Mouse (Mus musculus) hindlimb bud, embryonic 11.5 days (tissue): ENCODE measurements around the gene Tspoap1.

Experiments used
- DNase-seq: peaks from one replicate; pipeline ENCODE4 v3.0.0-alpha.2; 2012; ENCODE audit warnings: low read depth, low spot score; ENCODE audit errors: extremely low spot score

The Tspoap1 gene

DNA sequence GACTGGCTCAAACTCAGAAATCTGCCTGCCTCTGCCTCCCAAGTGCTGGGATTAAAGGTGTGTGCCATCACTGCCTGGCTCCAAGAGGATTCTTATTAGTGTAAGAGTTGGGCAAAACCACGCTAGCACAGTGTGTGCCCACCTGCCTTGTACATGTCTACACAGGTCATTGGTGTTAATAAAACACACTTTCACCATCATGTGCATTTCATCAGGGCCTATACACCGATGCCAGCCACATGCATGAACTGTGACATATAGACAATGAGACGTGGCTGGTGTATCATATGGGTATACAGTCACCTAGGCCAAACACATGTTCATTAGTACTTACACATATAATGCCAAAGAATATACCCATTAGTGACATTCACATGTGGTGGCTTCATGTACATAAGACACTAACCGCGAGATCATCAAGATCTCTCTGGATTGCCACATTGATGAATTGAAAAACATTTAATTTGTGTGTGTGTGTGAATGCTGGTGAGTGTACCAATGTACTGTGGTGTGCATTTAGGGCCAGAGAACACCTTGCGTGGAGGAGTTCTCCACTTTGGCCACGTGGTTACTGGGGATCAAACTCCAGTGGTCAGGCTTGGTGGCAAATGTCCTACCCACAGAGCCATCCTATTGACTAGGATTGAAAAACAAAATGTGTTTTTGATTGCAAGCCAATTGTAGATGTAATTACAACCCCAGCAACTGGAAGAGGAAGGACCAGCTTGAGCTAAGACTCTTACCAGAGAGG, 2.0 kb upstream of the Tspoap1 start:
- no peak for DNase-seq

GRCm38 (mm10) chr11:87758957-87759608, 1.3 kb upstream of the Tspoap1 start:
- DNase-seq = no peak

DNA sequence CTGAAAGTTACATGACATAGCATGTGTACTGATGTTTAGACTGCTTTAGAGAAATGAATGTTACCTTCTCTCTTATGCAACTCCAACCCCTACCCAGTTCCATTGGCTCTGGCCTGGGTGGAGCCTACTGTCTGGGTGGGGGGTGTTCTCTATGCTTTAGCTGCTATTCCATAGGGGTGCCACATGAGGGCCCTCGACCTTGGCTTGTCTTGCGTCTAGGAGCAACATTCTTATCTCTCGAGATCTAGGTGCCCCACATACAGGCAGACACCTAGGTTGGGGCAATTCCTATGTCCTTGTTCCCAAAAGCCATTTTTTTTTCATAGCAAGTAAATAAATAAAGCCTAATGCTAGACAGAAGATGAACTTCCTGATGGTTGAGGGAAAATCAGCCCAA, 734 bp upstream of the Tspoap1 start:
- DNase-seq = no peak

DNA sequence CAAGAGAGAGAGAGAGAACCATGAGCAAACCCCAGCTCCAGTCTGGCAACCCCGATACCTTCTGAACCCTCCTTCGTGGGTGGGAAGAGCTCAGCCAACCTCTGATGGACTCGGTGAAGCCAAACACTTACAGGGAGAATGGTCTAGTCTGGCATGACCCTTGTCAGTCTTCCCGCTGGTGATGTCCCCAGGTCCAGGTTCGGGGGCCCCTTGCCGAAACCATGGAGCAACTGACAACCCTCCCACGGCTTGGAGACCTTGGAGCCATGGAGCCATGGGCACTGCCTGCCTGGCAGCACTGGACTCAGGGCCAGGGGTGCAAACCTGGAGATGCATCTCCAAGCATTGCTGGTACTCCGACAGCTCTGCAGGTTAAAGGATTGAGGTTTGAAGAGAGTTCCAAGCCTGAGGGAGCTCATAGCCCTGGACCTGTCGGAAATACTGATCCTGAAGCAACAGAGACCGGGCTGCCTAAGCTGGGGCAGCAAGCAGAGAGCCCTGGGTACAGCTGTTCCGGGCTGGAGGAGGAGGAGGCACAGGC, 910 bp downstream of the Tspoap1 start:
- DNase-seq = no peak

- no peak for DNase-seq
These were observed 1.7 kb downstream of the Tspoap1 start for GRCm38 (mm10) chr11:87761806-87762701.

DNA sequence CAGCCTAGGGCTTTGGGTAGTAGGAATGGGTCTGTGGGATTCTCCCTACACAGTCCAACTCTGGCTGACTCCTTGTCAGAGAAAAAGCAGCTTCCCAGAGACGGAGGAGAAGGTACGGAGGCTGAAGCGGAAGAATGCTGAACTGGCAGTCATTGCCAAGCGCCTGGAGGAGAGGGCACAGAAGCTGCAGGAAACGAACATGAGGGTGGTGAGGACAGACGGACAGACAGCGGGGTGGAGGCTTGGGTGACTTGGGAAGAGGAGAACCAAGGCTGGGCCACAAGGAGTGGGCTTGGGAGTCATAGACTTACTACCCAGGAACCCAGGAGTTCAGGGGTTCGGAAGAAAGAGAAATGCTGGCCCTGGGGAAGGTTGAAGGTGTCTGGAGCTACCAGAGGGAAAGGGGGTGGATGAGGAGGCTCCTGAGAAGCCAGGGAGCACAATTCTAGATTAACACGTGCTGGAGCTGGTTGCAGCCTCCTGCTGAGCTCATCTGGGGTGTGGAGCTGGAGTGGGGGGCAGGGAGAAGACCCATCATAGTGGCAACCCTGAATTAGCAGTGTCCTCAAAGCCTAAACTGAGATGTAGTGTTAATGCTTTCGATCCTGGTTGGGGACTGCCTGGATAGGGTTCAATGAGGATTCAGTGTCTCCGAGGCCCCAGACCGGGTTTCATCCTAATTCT, 2.5 kb downstream of the Tspoap1 start:
- no peak for DNase-seq

- no peak for DNase-seq
These were observed 3.2 kb downstream of the Tspoap1 start for GRCm38 (mm10) chr11:87763511-87763987.

DNA sequence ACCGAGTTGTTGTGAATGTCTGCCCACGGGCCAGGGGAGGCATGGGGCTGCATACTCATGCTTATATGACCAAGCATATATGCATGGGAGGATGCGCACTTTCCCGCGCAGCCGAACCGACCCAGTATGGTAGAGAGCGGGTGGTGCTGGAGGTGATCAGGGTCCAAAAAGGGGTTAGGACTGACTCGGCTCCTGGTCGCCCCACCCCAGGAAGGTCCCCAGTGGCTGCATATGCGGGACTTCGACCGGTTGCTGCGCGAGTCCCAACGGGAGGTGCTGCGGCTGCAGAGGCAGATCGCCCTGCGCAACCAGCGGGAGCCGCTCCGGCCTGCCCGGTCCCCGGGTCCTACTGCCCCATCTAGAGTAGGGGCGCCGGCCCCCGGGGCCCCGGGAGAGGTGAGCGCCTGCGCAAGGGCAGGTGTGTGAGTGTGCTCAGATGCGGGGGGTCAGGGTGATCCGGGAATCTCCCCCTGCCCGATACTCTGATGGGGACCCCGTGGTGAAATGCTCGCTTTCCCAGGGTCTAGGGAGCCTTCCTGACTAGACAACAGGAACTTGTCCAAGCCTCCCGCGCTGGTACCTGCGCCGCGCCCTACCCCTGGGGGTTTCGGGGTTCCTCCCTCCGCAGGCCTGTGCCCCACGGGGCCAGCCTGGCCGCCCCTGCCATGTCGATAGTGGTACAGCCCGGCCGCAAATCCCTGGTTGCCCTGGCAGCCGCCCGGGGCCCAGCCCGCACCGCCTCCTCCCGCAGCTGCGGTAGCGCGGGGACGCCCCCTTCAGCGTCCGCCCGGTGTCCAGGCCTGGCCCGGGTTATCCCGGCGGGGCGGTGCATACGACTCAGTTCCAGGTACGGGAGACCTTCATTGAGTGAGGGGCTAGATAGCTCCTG, 3.9 kb downstream of the Tspoap1 start:
- no peak for DNase-seq

DNA sequence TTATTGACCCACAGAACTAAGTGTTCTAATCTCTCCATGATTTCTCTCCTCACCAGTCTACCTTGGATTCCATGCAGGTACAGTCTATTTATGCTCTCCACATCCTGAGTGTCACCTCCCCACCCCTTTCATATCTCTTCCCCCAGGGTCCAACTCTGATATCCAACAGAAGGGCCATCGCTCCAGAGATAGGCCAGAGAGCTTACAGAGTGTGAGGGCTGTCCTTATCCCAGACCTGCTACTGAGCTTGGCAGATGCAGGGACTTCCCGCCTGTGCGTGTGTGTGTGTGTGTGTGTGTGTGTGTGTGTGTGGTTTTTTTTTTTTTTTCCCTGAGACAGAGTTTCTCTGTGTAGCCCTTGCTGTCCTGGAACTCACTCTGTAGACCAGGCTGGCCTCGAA, 8.4 kb downstream of the Tspoap1 start:
- no peak for DNase-seq

DNA sequence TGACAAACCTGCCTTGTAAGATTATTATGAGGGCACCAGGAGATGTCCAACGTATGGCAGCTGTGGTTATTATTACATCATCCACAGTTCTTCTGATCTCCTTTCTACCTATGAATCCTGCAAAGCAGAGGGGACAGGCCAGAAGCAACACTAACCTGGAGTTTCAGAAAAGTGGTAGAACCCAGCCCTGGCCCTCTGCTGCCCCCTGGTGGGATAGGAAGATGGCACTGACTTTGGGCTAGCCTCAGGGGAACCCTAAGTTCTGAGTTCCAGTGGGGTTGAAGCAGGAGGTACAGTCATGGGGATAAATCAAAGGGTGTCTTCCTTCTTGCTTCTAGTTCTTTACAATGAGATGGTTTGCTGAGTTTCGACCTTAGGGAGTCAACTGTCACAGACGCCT, 10.6 kb downstream of the Tspoap1 start:
- no peak for DNase-seq

- no peak for DNase-seq
These were observed 12.0 kb downstream of the Tspoap1 start for GRCm38 (mm10) chr11:87772354-87772753.

GRCm38 (mm10) chr11:87778100-87778765, 17.9 kb downstream of the Tspoap1 start:
- no peak for DNase-seq

DNA sequence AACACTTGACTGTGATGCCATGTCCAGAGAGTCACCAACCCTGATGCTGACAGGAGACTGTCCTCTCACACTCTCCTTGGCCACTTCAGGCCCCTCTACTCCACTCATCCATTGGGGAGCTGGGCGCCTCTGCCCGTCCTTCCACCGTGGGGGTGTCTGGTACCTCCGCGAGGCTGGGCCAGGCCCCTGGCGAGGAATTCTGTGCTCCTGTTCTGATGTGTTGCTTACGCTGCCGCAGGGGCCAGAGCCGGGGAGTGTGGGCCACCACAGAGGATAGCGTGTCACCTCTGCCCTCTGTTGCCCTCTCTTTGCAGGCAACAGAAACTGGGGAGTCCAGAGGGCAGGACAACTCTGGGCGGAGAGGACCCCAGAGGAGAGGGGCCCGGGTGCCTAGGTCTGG, 18.6 kb downstream of the Tspoap1 start:
- DNase-seq = no peak

DNA sequence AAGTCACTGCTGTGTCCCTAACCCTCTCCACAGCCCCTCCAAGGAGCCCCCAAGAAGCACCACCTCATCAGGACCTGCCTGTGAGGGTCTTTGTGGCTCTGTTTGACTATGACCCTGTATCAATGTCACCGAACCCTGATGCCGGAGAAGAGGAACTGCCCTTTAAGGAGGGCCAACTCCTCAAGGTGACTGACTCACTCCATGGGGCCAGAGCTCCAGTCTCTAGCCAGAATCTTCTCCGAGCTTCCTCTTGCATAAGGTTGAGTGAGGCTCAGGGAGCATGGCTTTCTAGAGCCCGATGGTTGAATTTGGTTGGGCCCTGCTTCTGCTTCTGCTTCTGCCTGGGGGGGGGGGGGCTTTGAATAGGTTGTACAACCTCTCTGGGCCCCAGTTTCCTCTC, 19.1 kb downstream of the Tspoap1 start:
- DNase-seq = no peak

DNA sequence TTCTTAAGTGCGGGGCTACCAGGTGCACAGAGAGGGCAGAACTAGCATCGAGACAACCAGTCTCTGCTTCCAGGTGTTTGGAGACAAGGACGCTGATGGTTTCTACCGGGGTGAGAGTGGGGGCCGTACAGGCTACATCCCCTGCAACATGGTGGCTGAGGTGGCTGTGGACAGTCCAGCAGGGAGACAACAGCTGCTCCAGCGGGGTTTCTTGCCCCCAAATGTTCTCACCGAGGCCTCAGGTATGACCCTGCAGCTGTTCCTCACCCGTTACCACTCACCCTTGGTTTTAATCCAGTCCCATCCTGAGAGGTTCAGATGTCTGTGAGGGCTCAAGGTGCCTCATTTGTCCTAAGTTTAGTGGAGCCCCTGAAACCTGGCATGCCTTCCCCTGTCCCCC, 19.8 kb downstream of the Tspoap1 start:
- DNase-seq = no peak

- DNase-seq = no peak
These were observed 29.7 kb downstream of the Tspoap1 start for GRCm38 (mm10) chr11:87790088-87790487.

GRCm38 (mm10) chr11:87793460-87793859, 33.1 kb downstream of the Tspoap1 start, which contains the start of gene Mpo:
Mpo (plus strand) TSS chr11:87793581.
- no peak for DNase-seq

- no peak for DNase-seq
These were observed 41.5 kb downstream of the Tspoap1 start for GRCm38 (mm10) chr11:87801711-87802275.

DNA sequence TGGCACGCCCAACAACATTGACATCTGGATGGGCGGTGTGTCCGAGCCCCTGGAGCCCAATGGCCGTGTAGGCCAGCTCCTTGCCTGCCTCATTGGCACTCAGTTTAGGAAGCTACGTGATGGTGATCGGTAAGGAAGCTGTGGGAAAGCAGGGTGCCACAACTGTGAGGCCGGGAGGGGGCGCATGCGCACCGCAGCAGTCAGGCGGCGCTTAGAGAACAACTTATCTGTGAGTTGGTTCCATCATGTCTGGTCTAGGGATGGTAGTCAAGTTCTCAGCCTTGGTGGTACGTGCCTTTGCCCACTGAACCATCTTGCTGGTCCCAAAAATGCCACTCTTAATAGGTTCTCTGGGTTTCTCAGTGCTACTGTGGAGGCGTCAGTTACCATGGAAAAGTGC, 42.3 kb downstream of the Tspoap1 start:
- DNase-seq = no peak
